Mouse (Mus musculus): ENCODE measurements around the gene Gabrr1. TPM values are rescaled to one million over a fixed set of nuclear protein-coding genes. Genes with fewer than 3 reads are reported as not detected.
"Not testable (repeated sequence)": the region's sequence is repeated elsewhere in the genome, so short reads cannot be mapped to it uniquely, and the experiment has no call there.

Gabrr1 gene
- polyA plus RNA-seq (2015; fragmentation: Nextera tagmentation; extraction: Ambion mirVana), result not detected in 2 replicates

DNA sequence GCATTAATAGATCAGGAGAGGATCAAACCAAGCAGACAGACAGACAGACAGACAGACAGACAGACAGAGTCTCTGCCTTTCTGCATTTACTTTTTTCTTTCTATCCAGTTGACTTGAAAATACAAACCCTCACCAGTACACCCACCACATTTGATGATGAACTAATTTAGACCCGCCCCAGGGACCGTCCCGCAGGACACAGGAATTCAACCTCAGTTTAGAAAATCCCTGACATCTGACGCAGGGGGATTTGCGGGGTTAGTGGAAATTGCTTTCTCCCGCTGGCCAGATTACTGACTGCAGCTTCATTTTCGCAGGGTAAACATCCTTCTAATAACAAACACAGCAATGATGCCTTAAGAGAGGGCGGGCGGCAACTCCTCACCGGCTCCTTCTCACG, at the start of gene Gabrr1:
TSS of gene Gabrr1 (plus strand) at position 301 of the 400 bp plus-strand sequence.
- no peaks in the 10 kb centered on the region for H3K27me3 ChIP-seq
- H3K4me1 ChIP-seq, result no peaks in the 10 kb centered on the region
- H3K4me3 ChIP-seq (replicated peaks), result no peak within 1 kb of the TSS
- H3K36me3 ChIP-seq, result no peaks in the 10 kb centered on the region
- no peak for ATAC-seq (ENCODE audit: insufficient number of reproducible peaks, low FRiP score, low TSS enrichment, low read depth)
- no peak within 1 kb of the TSS for H3K27ac ChIP-seq (replicated peaks)
- 47% methylated on average over 11 of the region's 11 CpGs for WGBS
- no peak within 1 kb of the TSS for H3K4me2 ChIP-seq (replicated peaks)
- no peaks in the 10 kb centered on the region for H3K9me3 ChIP-seq (replicated peaks)
- no peak within 1 kb of the TSS for H3K9ac ChIP-seq

DNA sequence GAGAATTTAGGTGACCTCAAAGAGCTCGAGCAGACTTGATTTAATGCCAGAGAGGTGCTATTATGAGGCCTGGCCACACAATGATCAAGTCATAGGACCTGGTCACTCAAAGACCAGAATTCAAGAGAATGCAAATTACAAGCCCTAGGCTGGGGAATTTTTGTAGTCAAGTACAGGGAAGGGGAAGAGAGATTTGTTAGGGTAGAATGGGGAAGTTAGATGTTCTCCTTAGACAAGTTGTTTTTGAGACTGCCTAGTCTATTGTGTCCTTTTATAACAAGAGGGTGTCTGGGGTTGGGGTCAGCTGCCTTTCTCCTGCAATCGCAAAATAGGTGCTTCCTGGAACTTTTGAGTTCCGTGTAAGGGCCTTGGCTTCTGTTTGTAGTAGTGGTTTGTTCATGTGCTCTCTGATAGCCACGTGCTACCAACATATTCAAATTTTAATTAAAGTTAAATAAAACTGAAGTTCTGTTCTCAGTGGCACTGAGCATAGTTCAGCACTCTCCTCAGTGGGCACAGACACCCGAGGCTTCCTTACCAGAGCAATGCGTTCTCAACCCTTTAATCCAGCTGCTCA, 33.1 kb upstream of the Gabrr1 start:
- Histone ChIP-seq H3K9me3 (replicated peaks) (no peaks in the 10 kb centered on the region), H3K36me3 (no peaks in the 10 kb centered on the region), H3K4me1 (no peaks in the 10 kb centered on the region), H3K4me3 (replicated peaks) (no peak overlapping the region), H3K9ac (no peak overlapping the region), H3K27me3 (no peaks in the 10 kb centered on the region), H3K27ac (replicated peaks) (no peak overlapping the region), H3K4me2 (replicated peaks) (no peak overlapping the region)
- 86% methylated on average over 6 of the region's 6 CpGs for WGBS
- ATAC-seq (ENCODE audit: insufficient number of reproducible peaks, low FRiP score, low TSS enrichment, low read depth), result no peak

DNA sequence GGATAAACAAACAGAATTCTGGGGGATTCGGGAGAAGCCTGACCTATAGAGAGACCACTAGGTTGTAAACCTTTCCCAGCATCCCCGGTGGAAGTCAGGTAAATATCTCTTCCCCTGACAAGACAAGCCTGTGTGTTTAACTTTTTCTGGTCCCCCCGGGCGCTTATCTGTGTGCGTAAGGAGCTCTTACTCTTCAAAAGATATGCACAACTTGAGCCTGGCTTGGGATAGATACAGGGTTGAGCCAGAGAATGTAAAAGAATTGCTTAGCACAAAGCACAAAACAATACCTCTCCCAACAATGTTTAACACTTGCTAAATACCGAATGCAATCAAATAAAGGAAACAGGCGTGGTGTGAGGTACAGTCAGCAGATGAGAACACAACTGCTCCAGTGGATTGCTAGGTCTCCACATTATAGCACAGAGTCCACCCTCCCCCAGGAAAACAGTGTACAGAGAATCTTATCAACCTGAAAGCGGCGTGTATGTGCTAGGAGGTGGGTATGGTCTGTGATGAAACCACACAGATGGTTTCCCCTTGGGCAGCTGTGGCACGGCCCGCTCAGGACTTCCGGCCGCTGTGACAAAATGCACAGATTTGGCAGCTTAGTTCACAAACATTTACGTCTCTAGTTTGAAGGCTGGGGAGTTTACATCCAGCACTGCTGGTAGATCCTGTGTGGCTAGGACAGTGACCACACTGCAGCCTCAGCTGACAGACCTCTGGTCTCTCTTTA, 22.4 kb upstream of the Gabrr1 start:
- no peak for ATAC-seq (ENCODE audit: insufficient number of reproducible peaks, low FRiP score, low TSS enrichment, low read depth)

DNA sequence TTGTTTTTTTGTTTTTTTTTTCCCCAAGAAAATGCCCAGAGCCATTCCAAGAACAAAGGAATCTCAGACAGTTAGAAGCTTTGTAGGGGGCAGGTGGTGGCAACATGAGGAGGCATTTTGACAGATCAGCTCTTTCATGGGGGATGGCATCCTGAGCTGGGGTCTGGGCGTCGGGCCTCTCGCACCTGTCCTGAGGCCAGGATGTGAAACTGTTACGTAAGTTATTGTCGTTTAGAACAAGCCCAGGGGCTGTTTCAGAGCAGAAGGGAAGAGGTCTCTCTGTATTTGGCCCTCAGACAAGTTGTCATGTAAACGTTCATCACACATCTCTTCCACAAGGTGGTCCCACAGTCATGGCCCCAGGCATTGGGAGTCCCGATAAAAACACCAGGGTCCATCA, 21.5 kb upstream of the Gabrr1 start:
- H3K9me3 ChIP-seq (replicated peaks), result no peaks in the 10 kb centered on the region
- no peaks in the 10 kb centered on the region for H3K36me3 ChIP-seq
- no peak overlapping the region for H3K4me2 ChIP-seq (replicated peaks)
- no peak for ATAC-seq (ENCODE audit: insufficient number of reproducible peaks, low FRiP score, low TSS enrichment, low read depth)
- no peak overlapping the region for H3K9ac ChIP-seq
- H3K4me1 ChIP-seq, result no peaks in the 10 kb centered on the region
- no peaks in the 10 kb centered on the region for H3K27me3 ChIP-seq
- H3K4me3 ChIP-seq (replicated peaks), result no peak overlapping the region
- H3K27ac ChIP-seq (replicated peaks), result no peak overlapping the region
- 63% methylated on average over 7 of the region's 7 CpGs for WGBS

More for the DNA sequence above, 22.4 kb upstream of the Gabrr1 start:
- Histone ChIP-seq H3K4me2 (replicated peaks) (no peak overlapping the region), H3K27me3 (no peaks in the 10 kb centered on the region), H3K36me3 (no peaks in the 10 kb centered on the region), H3K9ac (no peak overlapping the region), H3K4me3 (replicated peaks) (no peak overlapping the region), H3K27ac (replicated peaks) (no peak overlapping the region), H3K4me1 (no peaks in the 10 kb centered on the region), H3K9me3 (replicated peaks) (no peaks in the 10 kb centered on the region)
- 78% methylated on average over 14 of the region's 14 CpGs for WGBS

DNA sequence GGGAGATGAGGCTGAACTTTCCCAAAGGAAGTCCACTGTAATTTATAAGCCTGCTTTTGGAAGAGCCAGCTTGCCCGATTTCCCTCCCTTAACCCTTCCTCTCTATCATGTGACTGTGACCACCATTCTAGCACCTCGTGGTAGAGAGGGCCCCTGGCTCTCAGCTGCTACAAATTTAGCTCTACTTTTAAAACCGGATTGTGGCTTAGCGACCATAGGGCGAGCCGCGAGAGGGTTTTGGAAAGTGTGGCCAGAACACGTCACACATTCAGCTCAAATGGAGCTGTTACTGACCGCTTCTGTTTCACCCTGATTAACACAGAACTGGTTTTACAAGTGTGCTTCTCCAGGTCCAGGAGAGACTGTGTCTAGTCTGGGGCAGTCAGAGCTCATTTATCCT, 21.0 kb upstream of the Gabrr1 start:
- Histone ChIP-seq H3K27me3 (no peaks in the 10 kb centered on the region), H3K4me3 (replicated peaks) (no peak overlapping the region), H3K4me2 (replicated peaks) (no peak overlapping the region), H3K9me3 (replicated peaks) (no peaks in the 10 kb centered on the region), H3K4me1 (no peaks in the 10 kb centered on the region), H3K27ac (replicated peaks) (no peak overlapping the region), H3K9ac (no peak overlapping the region), H3K36me3 (no peaks in the 10 kb centered on the region)
- ATAC-seq (ENCODE audit: insufficient number of reproducible peaks, low FRiP score, low TSS enrichment, low read depth), result no peak
- 74% methylated on average over 9 of the region's 9 CpGs for WGBS

DNA sequence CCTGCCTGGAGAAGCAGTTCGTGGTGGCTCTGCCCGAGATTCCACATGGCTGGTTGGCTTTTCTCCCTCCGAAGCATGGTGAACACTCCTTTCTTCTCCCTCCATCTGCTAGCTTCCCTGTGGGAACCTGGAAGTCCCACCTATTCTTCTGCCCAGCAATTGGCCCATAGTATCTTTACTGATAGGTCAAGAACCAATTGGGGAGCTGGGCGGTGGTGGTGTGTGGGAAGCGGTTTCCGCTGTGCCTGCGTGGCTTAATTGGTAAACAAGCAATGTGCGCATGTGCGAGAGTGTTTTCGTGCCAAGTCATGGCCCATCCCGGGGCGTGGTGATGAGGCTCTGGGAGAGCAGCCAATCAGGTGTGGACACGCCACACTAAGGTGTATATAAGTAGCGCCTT, 19.5 kb upstream of the Gabrr1 start:
- not testable (repeated sequence) for H3K4me1 ChIP-seq; H3K4me3 ChIP-seq (replicated peaks); H3K4me2 ChIP-seq (replicated peaks); H3K36me3 ChIP-seq; H3K27me3 ChIP-seq; H3K27ac ChIP-seq (replicated peaks); H3K9ac ChIP-seq; H3K9me3 ChIP-seq (replicated peaks); ATAC-seq (ENCODE audit: insufficient number of reproducible peaks, low FRiP score, low TSS enrichment, low read depth)
- WGBS, result 93% methylated on average over 14 of the region's 14 CpGs

DNA sequence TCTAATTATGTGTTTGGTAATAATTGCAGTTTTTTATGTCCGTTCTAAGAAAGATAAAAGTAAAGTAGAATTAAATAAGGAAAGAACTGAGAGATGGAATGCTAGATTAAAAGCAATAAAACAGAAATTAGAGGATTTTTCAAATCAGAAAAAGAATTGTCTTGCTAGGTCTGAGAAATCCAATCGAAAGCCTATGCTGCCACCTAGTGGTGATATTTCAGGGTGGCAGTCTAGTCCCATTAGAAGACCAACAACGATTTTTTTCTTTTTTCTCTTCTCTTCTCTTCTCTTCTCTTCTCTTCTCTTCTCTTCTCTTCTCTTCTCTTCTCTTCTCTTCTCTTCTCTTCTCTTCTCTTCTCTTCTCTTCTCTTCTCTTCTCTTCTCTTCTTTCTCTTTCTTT, 13.2 kb upstream of the Gabrr1 start:
- not testable (repeated sequence) for H3K4me1 ChIP-seq; H3K9me3 ChIP-seq (replicated peaks); H3K9ac ChIP-seq; ATAC-seq (ENCODE audit: insufficient number of reproducible peaks, low FRiP score, low TSS enrichment, low read depth); H3K4me3 ChIP-seq (replicated peaks); H3K36me3 ChIP-seq; H3K27me3 ChIP-seq; H3K4me2 ChIP-seq (replicated peaks); H3K27ac ChIP-seq (replicated peaks)
- 0% methylated on average over 3 of the region's 3 CpGs for WGBS

DNA sequence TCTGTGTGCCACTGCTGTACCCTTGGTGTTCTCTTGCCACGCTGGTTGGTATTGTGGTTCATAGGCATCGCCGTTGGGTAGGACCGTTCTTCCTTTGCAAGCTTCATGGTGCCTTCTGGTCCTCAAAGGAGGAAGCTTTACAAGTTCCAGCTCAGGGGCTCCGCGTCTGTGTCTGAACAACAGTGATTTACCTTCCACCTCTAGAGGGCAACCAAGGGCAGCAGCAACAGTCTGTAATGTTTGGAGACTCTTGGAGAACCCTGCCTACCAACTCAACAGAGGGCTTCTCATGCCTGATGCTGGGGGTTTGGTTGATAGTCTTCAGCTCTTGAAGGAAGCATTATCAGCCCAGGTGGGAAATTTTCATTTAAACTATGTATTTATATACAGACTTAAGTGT, 7.8 kb upstream of the Gabrr1 start:
- ATAC-seq (ENCODE audit: insufficient number of reproducible peaks, low FRiP score, low TSS enrichment, low read depth), result no peak; the same call in 1 of the 2 replicates
- Histone ChIP-seq H3K9ac (no peak overlapping the region), H3K27me3 (no peaks in the 10 kb centered on the region), H3K27ac (replicated peaks) (no peak overlapping the region), H3K4me2 (replicated peaks) (no peak overlapping the region), H3K9me3 (replicated peaks) (no peaks in the 10 kb centered on the region), H3K36me3 (no peaks in the 10 kb centered on the region), H3K4me3 (replicated peaks) (no peak overlapping the region), H3K4me1 (no peaks in the 10 kb centered on the region)
- WGBS, result 82% methylated on average over 6 of the region's 6 CpGs

DNA sequence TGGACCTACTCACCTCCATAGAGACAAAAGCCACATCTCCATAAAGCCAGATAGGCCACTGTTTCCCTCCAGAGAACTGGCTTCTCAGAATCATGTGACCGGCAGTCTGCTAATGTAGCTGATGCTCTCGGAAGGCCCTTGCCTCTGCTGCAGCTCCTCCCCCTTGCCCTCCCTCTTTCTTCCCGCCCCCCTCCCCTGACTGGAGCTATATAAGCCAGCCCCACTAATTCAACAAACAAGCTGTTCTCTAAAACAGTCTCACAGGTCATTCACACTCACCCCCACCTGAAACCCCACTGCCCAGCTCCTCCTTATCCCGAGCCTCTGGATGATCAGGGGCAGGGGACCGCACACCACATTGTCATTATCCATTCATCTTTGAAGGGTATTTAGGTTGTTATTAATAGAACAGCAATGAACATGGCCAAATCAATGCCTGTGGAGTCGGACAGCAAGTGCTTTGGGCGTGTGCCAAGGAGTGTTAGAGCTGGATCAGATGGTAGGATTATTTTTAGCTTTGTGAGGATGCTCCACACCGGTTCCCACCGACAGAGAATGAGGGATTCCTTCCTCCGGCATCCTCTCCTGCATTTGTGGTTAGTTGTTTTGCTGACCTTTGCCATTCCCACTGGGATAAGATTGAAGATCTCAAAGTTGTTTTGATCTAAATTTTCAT, 6.8 kb upstream of the Gabrr1 start:
- Histone ChIP-seq H3K4me3 (replicated peaks) (no peak overlapping the region), H3K27ac (replicated peaks) (no peak overlapping the region), H3K9me3 (replicated peaks) (no peaks in the 10 kb centered on the region), H3K9ac (no peak overlapping the region), H3K4me1 (no peaks in the 10 kb centered on the region), H3K36me3 (no peaks in the 10 kb centered on the region), H3K4me2 (replicated peaks) (no peak overlapping the region), H3K27me3 (no peaks in the 10 kb centered on the region)
- 56% methylated on average over 10 of the region's 10 CpGs for WGBS
- ATAC-seq (ENCODE audit: insufficient number of reproducible peaks, low FRiP score, low TSS enrichment, low read depth), result no peak

DNA sequence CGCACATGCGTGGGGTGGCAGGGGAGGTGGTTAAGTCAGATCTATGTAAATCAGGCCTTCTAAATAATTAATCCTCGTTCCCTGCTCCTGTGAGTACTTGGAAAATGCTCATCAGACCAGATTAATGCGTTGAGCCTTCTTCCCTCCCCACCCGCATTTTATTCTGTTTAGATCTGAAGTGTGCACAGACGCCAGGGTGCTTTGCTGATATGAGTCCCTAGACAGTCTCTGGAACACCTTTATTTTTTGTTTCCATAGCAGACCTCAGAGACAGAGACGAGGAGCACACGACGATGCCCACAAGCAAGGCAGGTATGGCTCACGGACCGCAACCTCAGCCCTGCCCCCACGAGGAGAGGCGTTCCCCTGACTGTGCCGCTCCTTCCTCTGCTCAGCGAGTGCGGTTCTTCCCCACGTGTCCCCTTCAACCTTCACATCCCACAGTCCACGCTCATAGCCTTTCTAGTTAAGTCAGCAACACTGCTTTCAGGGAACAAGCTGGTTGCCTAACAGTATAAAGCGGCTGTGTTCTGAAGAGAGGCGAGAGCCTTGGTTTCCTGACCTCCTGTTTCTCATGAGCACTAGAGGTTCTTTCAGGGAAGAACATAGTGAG, 14.5 kb downstream of the Gabrr1 start:
- Histone ChIP-seq H3K9me3 (replicated peaks) (no peaks in the 10 kb centered on the region), H3K4me1 (no peaks in the 10 kb centered on the region), H3K9ac (no peak overlapping the region), H3K36me3 (no peaks in the 10 kb centered on the region), H3K27me3 (no peaks in the 10 kb centered on the region), H3K27ac (replicated peaks) (no peak overlapping the region), H3K4me3 (replicated peaks) (no peak overlapping the region), H3K4me2 (replicated peaks) (peak overlapping the region; percentile 23)
- no peak for ATAC-seq (ENCODE audit: insufficient number of reproducible peaks, low FRiP score, low TSS enrichment, low read depth)
- WGBS, result 33% methylated on average over 20 of the region's 20 CpGs

DNA sequence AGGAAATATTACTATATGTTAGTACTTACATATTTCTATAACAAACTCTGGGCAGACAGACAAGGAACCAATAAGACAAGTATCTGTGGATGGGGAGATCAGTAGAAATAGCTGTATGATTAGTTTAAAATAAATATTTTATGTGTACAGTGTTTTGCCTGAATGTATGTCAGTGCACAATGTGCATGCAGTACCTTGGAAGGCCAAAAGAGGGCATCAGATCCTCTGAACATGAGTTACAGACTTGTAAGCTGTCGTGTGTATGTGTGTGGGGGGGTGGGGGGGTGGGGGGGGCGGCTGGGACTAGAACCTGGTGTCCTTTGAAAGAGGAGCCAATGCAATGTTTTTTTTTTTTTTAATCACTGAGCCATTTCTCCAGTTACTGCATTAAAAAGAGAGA, 15.5 kb downstream of the Gabrr1 start:
- WGBS, result 0% methylated on average over 2 of the region's 2 CpGs
- H3K4me1 ChIP-seq, result no peaks in the 10 kb centered on the region
- ATAC-seq (ENCODE audit: insufficient number of reproducible peaks, low FRiP score, low TSS enrichment, low read depth), result no peak
- H3K27ac ChIP-seq (replicated peaks), result no peak overlapping the region
- H3K9ac ChIP-seq, result no peak overlapping the region
- H3K36me3 ChIP-seq, result no peaks in the 10 kb centered on the region
- H3K4me2 ChIP-seq (replicated peaks), result no peak overlapping the region
- H3K9me3 ChIP-seq (replicated peaks), result no peaks in the 10 kb centered on the region
- H3K27me3 ChIP-seq, result no peaks in the 10 kb centered on the region
- H3K4me3 ChIP-seq (replicated peaks), result no peak overlapping the region

Data from embryonic facial prominence, embryonic 15.5 days (tissue).